Mouse (Mus musculus) regulatory T cell (primary cell): Measurements from ENCODE around the gene Cavin1.

Experiments used
- in situ Hi-C: fragments of 300-600 bp; cut with MboI, MseI; formaldehyde crosslinking; loops from one replicate; pipeline ENCODE4 v1.15.1; 2025; ENCODE audit warnings: high pct_unique_total_duplicates

Gene Cavin1

GRCm38 (mm10) chr11:100981236-100981635 is 10.5 kb upstream of the Cavin1 start:
- in situ Hi-C loops = loop anchor here (5.0 kb wide), 1 partner anchor 76 kb away; no protein-coding TSS in a partner anchor

GRCm38 (mm10) chr11:100980438-100980837 is 9.8 kb upstream of the Cavin1 start:
- in situ Hi-C loops = loop anchor here (5.0 kb wide), 1 partner anchor 77 kb away; no protein-coding TSS in a partner anchor

- in situ Hi-C loops = loop anchor here (5.0 kb wide), 1 partner anchor 77 kb away; no protein-coding TSS in a partner anchor
Measured at GRCm38 (mm10) chr11:100979887-100980286, 9.2 kb upstream of the Cavin1 start.

- in situ Hi-C loops = no loop called here
Measured at GRCm38 (mm10) chr11:100975241-100975640, 4.6 kb upstream of the Cavin1 start.

- in situ Hi-C loops = no loop called here
Measured at GRCm38 (mm10) chr11:100974381-100974970, 3.8 kb upstream of the Cavin1 start.

GRCm38 (mm10) chr11:100973245-100973644 is 2.6 kb upstream of the Cavin1 start:
- in situ Hi-C loops = no loop called here

- in situ Hi-C loops = no loop called here
Measured at GRCm38 (mm10) chr11:100971455-100971854, 768 bp upstream of the Cavin1 start.

GRCm38 (mm10) chr11:100969744-100970556 is 737 bp downstream of the Cavin1 start:
- in situ Hi-C loops = no loop called here

- in situ Hi-C loops = no loop called here
Measured at GRCm38 (mm10) chr11:100969189-100969743, 1.4 kb downstream of the Cavin1 start.

- in situ Hi-C loops = no loop called here
Measured at GRCm38 (mm10) chr11:100968501-100968900, 2.2 kb downstream of the Cavin1 start.

- in situ Hi-C loops = no loop called here
Measured at GRCm38 (mm10) chr11:100967881-100968420, 2.7 kb downstream of the Cavin1 start.

GRCm38 (mm10) chr11:100967376-100967775 is 3.3 kb downstream of the Cavin1 start:
- in situ Hi-C loops = no loop called here

- in situ Hi-C loops = no loop called here
Measured at GRCm38 (mm10) chr11:100965760-100966159, 4.9 kb downstream of the Cavin1 start.

- in situ Hi-C loops = no loop called here
Measured at GRCm38 (mm10) chr11:100964901-100965542, 5.7 kb downstream of the Cavin1 start.

GRCm38 (mm10) chr11:100964180-100964579 is 6.5 kb downstream of the Cavin1 start:
- in situ Hi-C loops = no loop called here

GRCm38 (mm10) chr11:100963647-100964046 is 7.0 kb downstream of the Cavin1 start:
- in situ Hi-C loops = no loop called here

GRCm38 (mm10) chr11:100962371-100962911 is 8.2 kb downstream of the Cavin1 start:
- in situ Hi-C loops = no loop called here

- in situ Hi-C loops = no loop called here
Measured at GRCm38 (mm10) chr11:100960540-100960939, 10.1 kb downstream of the Cavin1 start.

- in situ Hi-C loops = loop anchor here (5.0 kb wide), 1 partner anchor 78 kb away; no protein-coding TSS in a partner anchor
Measured at GRCm38 (mm10) chr11:100959826-100960225, 10.9 kb downstream of the Cavin1 start.

- in situ Hi-C loops = loop anchor here (5.0 kb wide), 1 partner anchor 77 kb away; no protein-coding TSS in a partner anchor
Measured at GRCm38 (mm10) chr11:100959464-100959810, 11.2 kb downstream of the Cavin1 start.
